Mouse (Mus musculus) myocyte (in vitro differentiated cells): ENCODE measurements around the gene Vill.

Source experiments
- CEBPB ChIP-seq: IDR thresholded peaks from 2 replicates; pipeline ENCODE4 v1.6.1; 2011; ENCODE audit warnings: mild to moderate bottlenecking, moderate library complexity; ENCODE audit not compliant: poor library complexity, insufficient read depth, severe bottlenecking
- E2F4 ChIP-seq: IDR thresholded peaks from one replicate; pipeline ENCODE4 v1.6.1; 2011; ENCODE audit warnings: mild to moderate bottlenecking, control low read depth, moderate library complexity; ENCODE audit not compliant: insufficient read depth
- MAX ChIP-seq: IDR thresholded peaks from one replicate; pipeline ENCODE4 v1.6.1; 2011; ENCODE audit warnings: low read depth, mild to moderate bottlenecking, control low read depth
- MYOD1 ChIP-seq, 3 experiments: IDR thresholded peaks; one replicate each; pipeline ENCODE4 v1.6.1; 2011; ENCODE audit warnings: control low read depth in 2 of 3, low read depth in 2 of 3, mild to moderate bottlenecking in 2 of 3, moderate library complexity in 1 of 3; ENCODE audit not compliant: insufficient read length in 2 of 3, control insufficient read depth in 1 of 3
- MYOG ChIP-seq, 3 experiments: IDR thresholded peaks; one replicate each; pipeline ENCODE4 v1.6.1; 2011; ENCODE audit warnings: control low read depth in 2 of 3, low read depth in 2 of 3, mild to moderate bottlenecking in 2 of 3; ENCODE audit not compliant: insufficient read length in 2 of 3, control insufficient read depth in 1 of 3, insufficient read depth in 1 of 3
- POLR2A ChIP-seq: IDR thresholded peaks from one replicate; pipeline ENCODE4 v1.6.1; 2011; ENCODE audit warnings: low read depth, mild to moderate bottlenecking, control low read depth, moderate library complexity; ENCODE audit not compliant: insufficient read length
- POLR2AphosphoS2 ChIP-seq: IDR thresholded peaks from one replicate; pipeline ENCODE4 v1.6.1; 2011; ENCODE audit warnings: low read depth, control low read depth; ENCODE audit not compliant: insufficient read length
- REST ChIP-seq: IDR thresholded peaks from one replicate; pipeline ENCODE4 v1.6.1; 2011; ENCODE audit warnings: mild to moderate bottlenecking, control low read depth, moderate library complexity; ENCODE audit not compliant: insufficient read depth, insufficient read length
- SRF ChIP-seq: IDR thresholded peaks from one replicate; pipeline ENCODE4 v1.6.1; 2011; ENCODE audit warnings: low read depth; ENCODE audit not compliant: control insufficient read depth, insufficient read length
- TCF12 ChIP-seq: IDR thresholded peaks from one replicate; pipeline ENCODE4 v1.6.1; 2011; ENCODE audit warnings: mild to moderate bottlenecking, control low read depth; ENCODE audit not compliant: poor library complexity, insufficient read depth, severe bottlenecking
- TCF3 ChIP-seq: IDR thresholded peaks from one replicate; pipeline ENCODE4 v1.6.1; 2011; ENCODE audit warnings: low read depth, control low read depth; ENCODE audit not compliant: insufficient read length
- USF1 ChIP-seq: IDR thresholded peaks from one replicate; pipeline ENCODE4 v1.6.1; 2011; ENCODE audit warnings: low read depth, mild to moderate bottlenecking, control low read depth, moderate library complexity

DNA sequence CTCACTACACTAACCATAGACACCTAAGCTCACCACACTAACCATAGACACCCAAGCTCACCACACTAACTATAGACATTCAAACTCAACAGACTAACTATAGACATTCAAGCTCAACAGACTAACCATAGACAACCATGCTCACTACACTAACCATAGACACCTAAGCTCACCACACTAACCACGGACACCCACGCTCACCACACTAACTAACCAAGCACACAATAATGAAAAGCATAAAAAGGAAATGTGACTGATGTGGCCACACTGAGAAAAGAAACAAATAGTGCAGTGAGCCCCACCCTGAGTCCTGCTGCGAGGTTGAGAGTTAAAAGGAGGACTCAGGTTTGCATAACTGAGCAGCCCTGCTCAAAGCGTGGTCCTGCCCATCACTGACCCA, 2.8 kb downstream of the Vill start:
- TF ChIP-seq MAX (no peak), USF1 (no peak), TCF3 (no peak), POLR2A (no peak), POLR2AphosphoS2 (no peak), TCF12 (no peak), E2F4 (no peak), CEBPB (no peak), MYOD1 (IDR thresholded peaks at IDR 0.05; ENCODE audit: control insufficient read depth in 1 of 3, insufficient read length in 2 of 3, low read depth in 2 of 3) (no peak), REST (no peak), MYOG (IDR thresholded peaks at IDR 0.05; ENCODE audit: control insufficient read depth in 1 of 3, insufficient read depth in 1 of 3, insufficient read length in 2 of 3, low read depth in 2 of 3) (no peak), SRF (no peak)
